Mouse (Mus musculus) limb, embryonic 14.5 days (tissue): ENCODE results near the gene Ryk. TPM values are rescaled to one million over a fixed set of nuclear protein-coding genes. Genes with fewer than 3 reads are reported as not detected.

Experiments
- ATAC-seq: fragments of 200-750 bp; cut with Nextera tagmentation; 2 replicates; pipeline ENCODE4 v1.8.0; 2017; ENCODE audit warnings: low read depth, moderate number of reproducible peaks, moderate TSS enrichment; ENCODE audit not compliant: low FRiP score
- DNase-seq: peaks from one replicate; pipeline ENCODE4 v3.0.0-alpha.2; 2015; ENCODE audit warnings: low spot score
- H3K27ac ChIP-seq: fragments of 300-500 bp; sonication (generic); replicated peaks from 2 replicates; pipeline ENCODE4 v1.5.1; 2014; ENCODE audit warnings: low read depth, mild to moderate bottlenecking, low read length, moderate library complexity, mixed read lengths
- H3K27me3 ChIP-seq: fragments of 300-500 bp; sonication (generic); 2 replicates; pipeline ENCODE4 v1.6.1; 2014; ENCODE audit warnings: low read length, mixed read lengths; ENCODE audit not compliant: control insufficient read depth, insufficient read depth
- H3K36me3 ChIP-seq: fragments of 300-500 bp; sonication (generic); 2 replicates; pipeline ENCODE4 v1.6.1; 2014; ENCODE audit warnings: mild to moderate bottlenecking, low read length, moderate library complexity, mixed read lengths; ENCODE audit not compliant: control insufficient read depth, insufficient read depth
- H3K4me1 ChIP-seq: fragments of 300-500 bp; sonication (generic); 2 replicates; pipeline ENCODE4 v1.6.1; 2014; ENCODE audit warnings: antibody characterized with exemption, low read length, mixed read lengths; ENCODE audit not compliant: control insufficient read depth, insufficient read depth
- H3K4me2 ChIP-seq: fragments of 300-500 bp; sonication (generic); replicated peaks from 2 replicates; pipeline ENCODE4 v1.6.1; 2014; ENCODE audit warnings: low read depth, mild to moderate bottlenecking, low read length, moderate library complexity; ENCODE audit not compliant: severe bottlenecking
- H3K4me3 ChIP-seq: fragments of 300-500 bp; sonication (generic); replicated peaks from 2 replicates; pipeline ENCODE4 v1.5.1; 2014; ENCODE audit warnings: low read length
- H3K9ac ChIP-seq: fragments of 300-500 bp; sonication (generic); 2 replicates; pipeline ENCODE4 v1.6.1; 2014; ENCODE audit warnings: mild to moderate bottlenecking, low read depth, low read length, moderate library complexity; ENCODE audit not compliant: severe bottlenecking
- H3K9me3 ChIP-seq: fragments of 300-500 bp; sonication (generic); 2 replicates; pipeline ENCODE4 v1.6.1; 2016; ENCODE audit warnings: low read length; ENCODE audit not compliant: control insufficient read depth
- POLR2A ChIP-seq: fragments of 200-500 bp; IDR thresholded peaks from 2 replicates; pipeline ENCODE4 v1.8.0; 2012; ENCODE audit warnings: inconsistent platforms, mild to moderate bottlenecking, moderate library complexity, borderline replicate concordance; ENCODE audit not compliant: insufficient read depth, insufficient read length; ENCODE audit errors: extremely low read depth
- WGBS: fragments of 180-500 bp; shearing (Covaris S2); extraction: QIAGEN DNeasy Blood & Tissue Kit; methylation state at CpG from one replicate; pipeline ENCODE4 v1.1.7; 2014; 5-methylcytosine and 5-hydroxymethylcytosine counted together
- polyA plus RNA-seq, 2 experiments: library from polyadenylated mRNA; depleted of rRNA in 1 of 2; stranded (reverse) in 1 of 2; unstranded in 1 of 2; fragments of >200 nt; fragmentation: Nextera tagmentation in 1 of 2; extraction: Ambion mirVana in 1 of 2; gene quantifications; 2 replicates each; pipeline versions ENCODE4 v1.2.1 to v1.2.3; 2012 to 2014

Gene Ryk
- polyA plus RNA-seq, 2 experiments: 37.5 to 79.8 TPM

- ATAC-seq (no peak), DNase-seq (no peak)
- peaks cover 11% of the 10 kb centered on the region for H3K36me3 ChIP-seq
- H3K9me3 ChIP-seq: peaks cover 3% of the 10 kb centered on the region; the same call in 1 of the 2 replicates
- no peaks in the 10 kb centered on the region for H3K27me3 ChIP-seq
- no peak for TF ChIP-seq POLR2A
- no peak overlapping the region for H3K9ac ChIP-seq
- 65% methylated on average over 3 of the region's 3 CpGs for WGBS
- peaks cover 50% of the 10 kb centered on the region for H3K4me1 ChIP-seq
- H3K4me3 ChIP-seq: no peak overlapping the region
- no peak overlapping the region for H3K4me2 ChIP-seq
- no peak overlapping the region for H3K27ac ChIP-seq
Observed at GRCm38 (mm10) chr9:102862260-102862659, 27.5 kb downstream of the Ryk start.

- no peaks in the 10 kb centered on the region for H3K9me3 ChIP-seq
- peak overlapping the region; percentile 30; the same call in 1 of the 2 replicates for H3K27ac ChIP-seq
- H3K4me2 ChIP-seq: no peak overlapping the region
- WGBS: 35% methylated on average over 14 of the region's 14 CpGs
- ATAC-seq: no peak
- H3K27me3 ChIP-seq: no peaks in the 10 kb centered on the region
- no peak overlapping the region for H3K4me3 ChIP-seq
- peak; percentile 52 for DNase-seq
- H3K4me1 ChIP-seq: peaks cover 46% of the 10 kb centered on the region
- H3K9ac ChIP-seq: no peak overlapping the region
- peaks cover 23% of the 10 kb centered on the region for H3K36me3 ChIP-seq
- TF ChIP-seq POLR2A: no peak
Observed at GRCm38 (mm10) chr9:102863876-102864545, 29.3 kb downstream of the Ryk start.

- peaks cover 29% of the 10 kb centered on the region for H3K36me3 ChIP-seq
- no peaks in the 10 kb centered on the region for H3K27me3 ChIP-seq
- no peak overlapping the region for H3K4me3 ChIP-seq
- no peak overlapping the region for H3K4me2 ChIP-seq
- TF ChIP-seq POLR2A: no peak
- H3K4me1 ChIP-seq: peaks cover 46% of the 10 kb centered on the region
- H3K27ac ChIP-seq: no peak overlapping the region
- ATAC-seq (no peak), DNase-seq (no peak)
- H3K9ac ChIP-seq: no peak overlapping the region
- 54% methylated on average over 8 of the region's 8 CpGs for WGBS
- no peaks in the 10 kb centered on the region for H3K9me3 ChIP-seq
Observed at GRCm38 (mm10) chr9:102864931-102865330, 30.2 kb downstream of the Ryk start.

- 0 out of 2 replicates have a peak overlapping the region, but pooled peaks have one; percentile 1 for H3K4me2 ChIP-seq
- 21% methylated on average over 12 of the region's 12 CpGs for WGBS
- H3K36me3 ChIP-seq: peaks cover 41% of the 10 kb centered on the region
Observed at GRCm38 (mm10) chr9:102865946-102866737, 31.4 kb downstream of the Ryk start.

GRCm38 (mm10) chr9:102866893-102867292 is 32.2 kb downstream of the Ryk start:
- peak; percentile 39; the same call in 1 of the 2 replicates for ATAC-seq

More at GRCm38 (mm10) chr9:102865946-102866737, 31.4 kb downstream of the Ryk start:
- peak; percentile 34 for DNase-seq
- Histone ChIP-seq H3K9ac (no peak overlapping the region), H3K9me3 (no peaks in the 10 kb centered on the region), H3K27me3 (no peaks in the 10 kb centered on the region), H3K4me1 (peaks cover 46% of the 10 kb centered on the region), H3K4me3 (no peak overlapping the region), H3K27ac (peak overlapping the region; percentile 58)
- TF ChIP-seq POLR2A: no peak
- peak; percentile 48; the same call in 1 of the 2 replicates for ATAC-seq

More at GRCm38 (mm10) chr9:102866893-102867292, 32.2 kb downstream of the Ryk start:
- Histone ChIP-seq H3K9ac (no peak overlapping the region), H3K9me3 (no peaks in the 10 kb centered on the region), H3K36me3 (peaks cover 43% of the 10 kb centered on the region), H3K27me3 (no peaks in the 10 kb centered on the region), H3K4me1 (peaks cover 39% of the 10 kb centered on the region), H3K27ac (no peak overlapping the region), H3K4me3 (no peak overlapping the region), H3K4me2 (no peak overlapping the region)
- WGBS: 10% methylated on average over 3 of the region's 4 CpGs
- no peak for TF ChIP-seq POLR2A
- peak; percentile 76 for DNase-seq
